Mouse (Mus musculus): ENCODE data around the gene Tmsb4x.

Tmsb4x gene

DNA sequence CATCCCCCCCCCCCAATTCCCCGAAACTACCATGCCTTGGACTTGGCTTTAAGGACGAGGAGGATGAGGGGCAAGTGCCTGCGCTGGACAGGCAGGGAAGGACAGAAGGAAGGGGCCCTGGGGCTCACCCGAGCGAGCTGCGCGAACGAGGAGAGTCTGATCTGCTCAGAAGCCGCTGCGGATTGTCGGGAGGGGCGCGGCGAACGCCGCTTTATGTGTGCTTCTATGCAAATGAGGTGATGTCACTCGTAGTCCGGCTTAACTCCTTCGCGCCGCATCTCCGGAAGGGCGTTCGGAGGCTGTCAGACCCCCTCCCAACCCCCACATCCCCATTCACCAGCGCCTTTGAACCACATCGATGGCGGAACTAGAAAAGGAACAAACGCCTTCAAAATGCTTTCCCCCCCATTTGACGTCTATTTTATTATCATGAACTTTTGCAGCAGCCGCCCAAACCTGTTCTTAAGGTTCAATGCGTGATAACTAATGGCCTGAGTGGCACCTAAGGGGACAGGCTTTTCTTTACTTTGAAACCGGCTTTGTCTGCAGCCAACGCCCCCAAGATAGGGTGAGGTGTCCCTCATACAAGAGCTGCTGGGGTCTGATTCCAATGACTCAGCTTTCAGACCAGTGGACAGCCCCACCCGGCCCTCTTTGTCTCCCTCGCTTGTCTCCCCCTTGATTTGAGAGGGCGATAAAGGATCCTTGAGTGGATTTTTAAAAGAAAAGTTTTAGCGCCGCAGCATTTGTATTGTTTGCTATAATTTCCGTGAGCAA is at the start of gene Tmsb4x:
TSS of gene Tmsb4x (minus strand) at position 338 of the 777 bp plus-strand sequence.
- POLR2A ChIA-PET: interaction anchor here in 3 of 4 experiments (0.6 to 2.4 kb wide), 32 partner anchors 8 to 1186 kb away, joined by 3 to 9 read pairs (median 3); partner anchors contain the start of genes Prps2 (in 2 of the 3), Ofd1 (in 1 of the 3), Rab9 (in 1 of the 3) and Trappc2 (in 1 of the 3)
- CTCF ChIA-PET: no interaction called here

DNA sequence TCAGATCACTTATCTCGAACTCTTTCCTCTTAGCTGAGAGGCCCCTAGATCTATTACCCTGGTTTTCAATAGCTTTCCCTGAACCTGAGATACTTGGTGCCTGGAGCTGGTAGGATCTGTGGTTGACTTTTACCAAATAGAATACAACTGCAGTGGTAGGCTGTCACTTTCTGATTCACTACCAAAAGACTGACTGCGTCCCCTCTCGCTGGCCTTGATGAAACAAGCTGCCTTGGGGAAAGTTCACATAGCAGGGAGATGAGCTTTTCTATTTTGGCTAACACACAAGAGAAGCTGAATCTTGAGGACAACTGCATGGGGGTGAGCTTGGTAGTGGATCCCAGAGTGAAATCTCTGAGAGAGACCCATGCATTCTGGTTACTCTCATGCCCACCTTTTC is 32.6 kb upstream of the Tmsb4x start:
- CTCF ChIA-PET: no interaction called here
- POLR2A ChIA-PET: no interaction called here

GRCm38 (mm10) chrX:167239293-167239921 is 30.3 kb upstream of the Tmsb4x start:
- ChIA-PET CTCF (no interaction called here), POLR2A (no interaction called here)

DNA sequence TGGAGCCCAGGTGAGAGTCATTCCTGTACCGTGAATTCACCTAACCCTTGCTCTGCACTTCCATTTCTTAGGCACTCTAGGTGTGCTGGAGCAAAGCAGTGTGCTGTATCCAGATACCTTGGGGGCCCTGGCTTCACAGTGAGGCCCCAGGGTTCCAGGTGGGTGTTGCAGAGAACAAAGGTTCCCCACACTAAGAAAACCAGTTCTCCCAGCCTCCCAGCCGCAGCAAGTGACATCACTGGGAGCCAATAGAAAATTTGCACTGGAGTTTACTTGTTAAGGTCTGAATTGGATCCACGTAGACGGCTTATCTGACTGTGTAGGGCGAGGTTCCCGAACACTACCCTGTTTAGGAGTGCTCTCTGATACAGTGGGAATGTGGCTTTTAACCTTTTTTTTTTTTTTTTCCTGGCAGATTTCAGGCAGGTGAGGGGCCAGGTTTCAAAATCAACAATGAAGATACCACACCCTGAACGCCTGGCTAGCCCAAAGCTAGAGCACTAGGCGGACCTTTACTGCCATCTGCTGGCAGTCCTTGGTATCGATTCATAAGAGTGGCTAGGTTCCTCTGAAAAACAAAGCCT is 24.1 kb upstream of the Tmsb4x start:
- ChIA-PET CTCF (interaction anchor here (0.6 to 1.4 kb wide), 13 partner anchors 19 to 840 kb away, joined by 3 to 11 read pairs (median 4); partner anchors contain the start of gene Rab9 (in 1 of the 4)), POLR2A (interaction anchor here in 3 of 4 experiments (0.6 to 0.8 kb wide), 4 partner anchors 148 to 1066 kb away, joined by 3 to 6 read pairs (median 4); partner anchors contain the start of gene Trappc2 (in 1 of the 3))

DNA sequence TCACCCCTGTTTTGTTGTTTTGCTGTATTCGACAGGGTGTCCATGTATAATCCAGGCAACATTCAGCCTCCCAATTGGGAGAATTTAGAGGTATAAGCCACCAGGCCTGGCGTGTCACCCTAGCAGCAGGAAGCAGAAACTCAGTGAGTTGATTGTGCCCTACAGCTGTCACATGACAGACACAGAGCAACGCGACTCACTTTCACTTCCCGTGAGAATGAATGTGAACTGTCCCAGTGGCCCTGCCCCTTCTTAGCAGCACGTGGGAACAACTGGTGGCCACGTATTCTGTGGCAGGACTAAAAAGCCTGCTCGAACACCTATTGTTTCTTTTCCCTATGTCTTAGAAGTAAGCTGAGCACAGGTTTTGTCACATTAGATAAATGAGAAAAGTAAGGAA is 22.0 kb upstream of the Tmsb4x start:
- POLR2A ChIA-PET: interaction anchor here in 3 of 4 experiments (1.1 to 2.4 kb wide), 5 partner anchors 19 to 721 kb away, joined by 3 to 7 read pairs (median 4); partner anchors contain the start of gene Tmsb4x (in 2 of the 3)

GRCm38 (mm10) chrX:167229819-167230218 is 20.7 kb upstream of the Tmsb4x start:
- ChIA-PET POLR2A (interaction anchor here in 3 of 4 experiments (0.5 to 2.4 kb wide), 8 partner anchors 18 to 162 kb away, joined by 3 to 7 read pairs (median 4); partner anchors contain the start of gene Tmsb4x (in 1 of the 3)), CTCF (interaction anchor here in 2 of 4 experiments (1.0 to 1.2 kb wide), 2 partner anchors 569 kb away, joined by 3 read pairs; no protein-coding TSS in a partner anchor)

More for the DNA sequence above, 22.0 kb upstream of the Tmsb4x start:
- CTCF ChIA-PET: interaction anchor here in 1 of 4 experiments (1.1 kb wide), 1 partner anchor 570 kb away, joined by 4 read pairs; no protein-coding TSS in a partner anchor

- POLR2A ChIA-PET: interaction anchor here in 3 of 4 experiments (0.9 to 2.4 kb wide), 6 partner anchors 17 to 161 kb away, joined by 3 to 7 read pairs (median 4); partner anchors contain the start of gene Tmsb4x (in 1 of the 3)
- CTCF ChIA-PET: interaction anchor here in 2 of 4 experiments (1.0 to 1.2 kb wide), 2 partner anchors 568 kb away, joined by 3 read pairs; no protein-coding TSS in a partner anchor
Measured at GRCm38 (mm10) chrX:167229206-167229605, 20.1 kb upstream of the Tmsb4x start.

DNA sequence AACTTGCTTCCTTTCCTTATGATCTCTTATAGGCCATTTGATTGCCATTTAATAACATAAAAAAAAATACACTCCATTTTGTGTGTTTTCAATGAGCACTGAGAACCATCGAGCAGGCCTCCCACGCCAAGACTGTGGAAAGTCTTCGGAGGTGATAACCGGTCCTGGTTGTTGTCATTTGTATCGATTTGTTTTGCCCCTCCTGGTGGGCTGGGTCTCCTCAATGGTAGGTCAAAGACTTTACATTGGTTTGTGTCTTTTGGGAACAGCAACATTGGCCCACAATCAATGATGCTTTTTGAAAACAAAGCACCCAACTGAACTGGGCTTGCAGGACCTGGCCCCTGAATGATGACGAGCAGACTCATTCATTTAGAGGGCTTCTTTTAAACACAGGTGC is 18.6 kb upstream of the Tmsb4x start:
- ChIA-PET POLR2A (interaction anchor here in 2 of 4 experiments (0.8 to 1.9 kb wide), 5 partner anchors 15 to 20 kb away, joined by 3 to 8 read pairs (median 7); partner anchors contain the start of gene Tmsb4x (in 1 of the 2)), CTCF (no interaction called here)

GRCm38 (mm10) chrX:167227138-167227537 is 18.0 kb upstream of the Tmsb4x start:
- POLR2A ChIA-PET: interaction anchor here in 2 of 4 experiments (0.8 to 1.9 kb wide), 5 partner anchors 15 to 19 kb away, joined by 3 to 8 read pairs (median 7); partner anchors contain the start of gene Tmsb4x (in 1 of the 2)
- CTCF ChIA-PET: interaction anchor here in 1 of 4 experiments (0.5 kb wide), 1 partner anchor 973 kb away, joined by 5 read pairs; no protein-coding TSS in a partner anchor

DNA sequence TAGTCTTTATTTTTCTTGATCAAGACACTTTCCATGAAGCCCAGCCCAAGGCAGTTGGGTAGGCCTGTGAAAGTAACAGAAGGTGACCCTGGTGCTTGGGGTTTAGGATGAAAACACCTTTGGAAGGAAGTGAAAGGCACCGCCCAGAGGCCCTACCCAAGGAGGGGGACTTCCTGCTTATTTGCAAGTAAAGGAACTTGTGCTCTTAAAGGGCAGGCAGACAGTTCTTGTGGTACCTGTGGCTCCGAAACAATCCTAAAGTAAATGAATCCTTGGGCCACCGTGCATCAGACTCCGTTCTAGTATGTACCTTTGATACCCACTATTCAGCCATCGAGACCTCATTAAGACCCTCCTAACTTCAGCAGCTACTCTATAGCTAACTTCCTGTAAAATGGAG is 17.5 kb upstream of the Tmsb4x start:
- ChIA-PET CTCF (interaction anchor here in 1 of 4 experiments (0.5 kb wide), 1 partner anchor 973 kb away, joined by 5 read pairs; no protein-coding TSS in a partner anchor), POLR2A (interaction anchor here in 2 of 4 experiments (0.9 to 1.9 kb wide), 6 partner anchors 14 to 18 kb away, joined by 3 to 8 read pairs (median 6); partner anchors contain the start of gene Tmsb4x (in 2 of the 2))

DNA sequence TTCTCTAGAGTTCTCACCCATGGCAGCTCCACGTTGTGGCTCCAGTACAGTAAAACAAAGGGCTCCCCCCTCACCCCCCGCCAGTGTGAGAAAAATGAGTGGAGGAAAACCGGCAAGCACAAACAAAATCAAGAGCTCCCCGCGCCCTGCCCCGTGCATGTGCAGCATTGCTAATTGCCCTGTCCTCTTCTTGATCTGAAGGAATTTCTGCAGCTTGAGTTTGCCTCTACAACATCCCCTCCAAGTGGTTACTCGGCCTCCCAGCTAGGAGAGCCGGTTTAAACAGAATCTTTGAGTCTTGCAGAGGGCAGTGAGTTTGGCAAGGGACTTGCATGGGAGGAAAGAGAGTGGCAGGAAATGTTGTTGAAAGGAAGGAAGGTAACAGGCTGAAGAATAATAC is 3.6 kb upstream of the Tmsb4x start:
- CTCF ChIA-PET: interaction anchor here in 2 of 4 experiments (0.6 to 1.1 kb wide), 3 partner anchors 552 to 753 kb away, joined by 3 to 4 read pairs (median 3); no protein-coding TSS in a partner anchor

GRCm38 (mm10) chrX:167211871-167212555 is 2.9 kb upstream of the Tmsb4x start:
- ChIA-PET POLR2A (interaction anchor here in 3 of 4 experiments (0.6 to 1.9 kb wide), 15 partner anchors 9 to 591 kb away, joined by 3 to 12 read pairs (median 4); no protein-coding TSS in a partner anchor), CTCF (interaction anchor here in 1 of 4 experiments (1.1 kb wide), 1 partner anchor 551 kb away, joined by 4 read pairs; no protein-coding TSS in a partner anchor)

More for the DNA sequence above, 3.6 kb upstream of the Tmsb4x start:
- POLR2A ChIA-PET: interaction anchor here (0.6 to 1.9 kb wide), 13 partner anchors 10 to 592 kb away, joined by 3 to 12 read pairs (median 4); no protein-coding TSS in a partner anchor

GRCm38 (mm10) chrX:167210319-167210728 is 1.2 kb upstream of the Tmsb4x start:
- CTCF ChIA-PET: interaction anchor here in 1 of 4 experiments (0.5 kb wide), 1 partner anchor 1000 kb away, joined by 3 read pairs; no protein-coding TSS in a partner anchor
- POLR2A ChIA-PET: interaction anchor here in 3 of 4 experiments (0.9 to 2.3 kb wide), 9 partner anchors 12 to 172 kb away, joined by 3 to 7 read pairs (median 4); partner anchors contain the start of gene Prps2 (in 1 of the 3)

- CTCF ChIA-PET: no interaction called here
- POLR2A ChIA-PET: interaction anchor here in 3 of 4 experiments (0.6 to 2.3 kb wide), 18 partner anchors 9 to 769 kb away, joined by 3 to 9 read pairs (median 3); partner anchors contain the start of genes Ofd1 (in 1 of the 3), Prps2 (in 1 of the 3), Rab9 (in 1 of the 3) and Trappc2 (in 1 of the 3)
Measured at GRCm38 (mm10) chrX:167209828-167210227, 713 bp upstream of the Tmsb4x start.

- CTCF ChIA-PET: no interaction called here
- POLR2A ChIA-PET: interaction anchor here in 3 of 4 experiments (0.7 to 2.4 kb wide), 17 partner anchors 10 to 677 kb away, joined by 3 to 9 read pairs (median 4); partner anchors contain the start of gene Prps2 (in 1 of the 3)
Measured at GRCm38 (mm10) chrX:167208506-167208820, 652 bp downstream of the Tmsb4x start.

GRCm38 (mm10) chrX:167207741-167208505 is 1.2 kb downstream of the Tmsb4x start:
- CTCF ChIA-PET: interaction anchor here in 1 of 4 experiments (0.5 kb wide), 1 partner anchor 148 kb away, joined by 6 read pairs; no protein-coding TSS in a partner anchor
- POLR2A ChIA-PET: interaction anchor here in 3 of 4 experiments (0.7 to 2.4 kb wide), 16 partner anchors 9 to 676 kb away, joined by 3 to 9 read pairs (median 4); partner anchors contain the start of gene Prps2 (in 1 of the 3)
